Mouse (Mus musculus): Measurements from ENCODE around the gene Tm6sf1. TPM values are rescaled to one million over a fixed set of nuclear protein-coding genes. Genes with fewer than 3 reads are reported as not detected.
"Not testable (repeated sequence)": the region's sequence is repeated elsewhere in the genome, so short reads cannot be mapped to it uniquely, and the experiment has no call there.

Tm6sf1 gene
- total RNA-seq (2021) = 10 to 100 TPM; 29.5 to 30.0 TPM

GRCm38 (mm10) chr7:81858968-81859721 lies at the start of gene Tm6sf1:
TSS of gene Tm6sf1 (plus strand) at chr7:81859001.
- DNase-seq (ENCODE audit: low spot score in 2 of 2) = peak in 1 of 2 experiments; percentile 47
- intact Hi-C loops (cut with DNase I) = no loop called here

- intact Hi-C loops (cut with DNase I) = no loop called here
- no peak for DNase-seq (ENCODE audit: low spot score in 2 of 2)
Observed at GRCm38 (mm10) chr7:81824906-81825305, 33.9 kb upstream of the Tm6sf1 start.

DNA sequence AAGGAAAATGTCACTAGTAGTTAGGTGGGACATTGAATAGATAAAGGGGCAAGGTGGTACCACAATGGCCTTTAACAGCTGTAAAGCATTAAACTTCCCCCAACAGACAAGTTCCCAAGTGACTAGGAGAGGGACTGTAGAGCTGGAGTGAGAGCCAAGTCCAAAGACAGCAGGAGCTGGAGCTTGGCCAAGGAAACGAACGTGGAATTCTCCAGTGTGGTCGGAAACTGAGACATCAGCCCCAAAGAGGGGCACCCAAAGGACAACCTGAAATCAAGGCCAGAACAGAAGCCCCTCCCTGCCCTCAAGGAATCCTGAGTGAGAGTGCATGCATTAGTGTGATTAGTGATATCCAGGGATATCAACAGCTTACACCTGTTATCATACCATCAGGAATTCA lies 33.4 kb upstream of the Tm6sf1 start:
- intact Hi-C loops (cut with DNase I) = no loop called here
- DNase-seq (ENCODE audit: low spot score in 2 of 2) = no peak

- intact Hi-C loops (cut with DNase I) = no loop called here
Observed at GRCm38 (mm10) chr7:81827806-81828667, 30.8 kb upstream of the Tm6sf1 start.

GRCm38 (mm10) chr7:81828681-81829378 lies 30.0 kb upstream of the Tm6sf1 start:
- peak; percentile 48 to 50 for DNase-seq (ENCODE audit: low spot score in 2 of 2)
- intact Hi-C loops (cut with DNase I) = loop anchor here (1.0 kb wide), 2 partner anchors 31 to 40 kb away; partner anchors contain the start of gene 3110040N11Rik

More at GRCm38 (mm10) chr7:81827806-81828667, 30.8 kb upstream of the Tm6sf1 start:
- peak in 1 of 2 experiments; percentile 29 for DNase-seq (ENCODE audit: low spot score in 2 of 2)

- intact Hi-C loops (cut with DNase I) = loop anchor here (1.0 kb wide), 2 partner anchors 31 to 40 kb away; partner anchors contain the start of gene 3110040N11Rik
Observed at GRCm38 (mm10) chr7:81829379-81829894, 29.4 kb upstream of the Tm6sf1 start, which contains the start of gene Btbd1. TSS of gene Btbd1 (minus strand) at chr7:81829431.

GRCm38 (mm10) chr7:81834847-81835246 lies 24.0 kb upstream of the Tm6sf1 start:
- intact Hi-C loops (cut with DNase I) = no loop called here

More at GRCm38 (mm10) chr7:81829379-81829894, 29.4 kb upstream of the Tm6sf1 start, which contains the start of gene Btbd1:
- peak; percentile 84 to 90 for DNase-seq (ENCODE audit: low spot score in 2 of 2)

GRCm38 (mm10) chr7:81835430-81835829 lies 23.4 kb upstream of the Tm6sf1 start:
- DNase-seq (ENCODE audit: low spot score in 2 of 2) = no peak

More at GRCm38 (mm10) chr7:81834847-81835246, 24.0 kb upstream of the Tm6sf1 start:
- no peak for DNase-seq (ENCODE audit: low spot score in 2 of 2)

DNA sequence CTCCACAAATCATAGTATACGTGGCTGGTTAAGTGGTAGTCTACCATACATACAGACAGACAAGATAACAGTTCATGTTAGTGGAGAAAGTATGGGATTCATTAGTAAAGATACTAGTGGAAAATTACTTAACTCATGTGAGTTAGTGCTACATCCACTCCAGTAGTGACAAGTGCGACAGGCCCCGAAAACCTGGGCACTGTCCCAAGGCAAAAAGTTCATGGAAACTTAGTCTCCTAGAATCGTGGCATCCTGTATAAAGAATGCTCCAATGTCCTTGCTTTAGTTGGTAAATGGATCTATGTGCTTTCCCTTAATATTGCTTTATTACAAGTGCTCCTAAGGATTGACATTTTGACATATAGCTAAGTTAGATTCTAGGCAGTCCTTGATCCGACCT lies 21.0 kb upstream of the Tm6sf1 start:
- DNase-seq (ENCODE audit: low spot score in 2 of 2); intact Hi-C loops (cut with DNase I): not testable (repeated sequence)

More at GRCm38 (mm10) chr7:81835430-81835829, 23.4 kb upstream of the Tm6sf1 start:
- intact Hi-C loops (cut with DNase I) = no loop called here

GRCm38 (mm10) chr7:81839746-81840145 lies 19.1 kb upstream of the Tm6sf1 start:
- intact Hi-C loops (cut with DNase I) = no loop called here
- no peak for DNase-seq (ENCODE audit: low spot score in 2 of 2)

DNA sequence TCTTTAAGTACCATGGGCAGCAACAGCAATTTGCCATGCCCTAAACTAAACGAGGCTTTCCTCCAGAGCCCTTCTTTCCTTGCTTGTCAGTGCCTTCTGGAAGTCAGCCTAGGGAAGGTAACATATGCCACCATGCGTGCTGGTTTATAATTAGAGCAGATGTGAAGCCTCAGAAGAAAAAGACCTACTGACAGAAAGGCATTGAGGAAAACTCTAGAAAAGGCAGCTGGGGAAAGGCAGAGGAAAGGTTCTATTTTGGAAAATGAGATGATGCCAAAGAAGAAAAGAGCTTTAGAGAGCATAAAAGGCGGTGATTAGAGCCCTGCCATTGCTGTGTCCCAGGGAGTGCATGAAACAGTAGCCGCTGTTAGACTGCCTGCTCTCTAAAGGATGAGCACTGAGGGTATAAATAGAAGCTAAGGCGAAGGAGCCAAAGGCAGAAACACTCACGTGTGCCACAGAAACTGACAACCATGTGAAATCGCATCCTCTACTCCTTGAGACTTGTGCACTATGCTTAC lies 18.1 kb upstream of the Tm6sf1 start:
- DNase-seq (ENCODE audit: low spot score in 2 of 2) = peak in 1 of 2 experiments; percentile 88
- intact Hi-C loops (cut with DNase I) = no loop called here

DNA sequence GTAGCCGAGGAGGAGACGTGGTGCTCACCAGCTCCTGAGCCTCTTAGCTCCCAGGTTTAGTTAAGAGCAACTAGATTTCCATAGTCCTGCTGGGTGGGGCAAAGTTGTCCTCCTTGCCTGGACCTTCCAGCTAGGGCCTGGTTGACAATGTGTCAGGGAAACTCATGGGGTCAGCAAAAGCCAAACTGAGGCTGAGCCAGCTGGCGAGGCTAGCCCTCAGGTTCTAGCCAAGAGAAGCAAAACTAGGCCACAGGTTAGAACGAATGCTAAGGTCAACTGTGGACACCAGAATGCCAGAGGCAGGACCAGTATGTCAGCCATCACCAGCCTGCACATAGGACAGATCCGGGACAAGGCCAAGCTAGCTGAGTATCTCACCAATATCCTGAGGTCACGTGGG lies 17.4 kb upstream of the Tm6sf1 start:
- DNase-seq (ENCODE audit: low spot score in 2 of 2) = no peak
- intact Hi-C loops (cut with DNase I) = no loop called here

- no peak for DNase-seq (ENCODE audit: low spot score in 2 of 2)
- intact Hi-C loops (cut with DNase I) = no loop called here
Observed at GRCm38 (mm10) chr7:81842141-81842540, 16.7 kb upstream of the Tm6sf1 start.

- intact Hi-C loops (cut with DNase I) = no loop called here
- DNase-seq (ENCODE audit: low spot score in 2 of 2) = no peak
Observed at GRCm38 (mm10) chr7:81842998-81843397, 15.8 kb upstream of the Tm6sf1 start.

- intact Hi-C loops (cut with DNase I) = no loop called here
- no peak for DNase-seq (ENCODE audit: low spot score in 2 of 2)
Observed at GRCm38 (mm10) chr7:81843903-81844302, 14.9 kb upstream of the Tm6sf1 start.

DNA sequence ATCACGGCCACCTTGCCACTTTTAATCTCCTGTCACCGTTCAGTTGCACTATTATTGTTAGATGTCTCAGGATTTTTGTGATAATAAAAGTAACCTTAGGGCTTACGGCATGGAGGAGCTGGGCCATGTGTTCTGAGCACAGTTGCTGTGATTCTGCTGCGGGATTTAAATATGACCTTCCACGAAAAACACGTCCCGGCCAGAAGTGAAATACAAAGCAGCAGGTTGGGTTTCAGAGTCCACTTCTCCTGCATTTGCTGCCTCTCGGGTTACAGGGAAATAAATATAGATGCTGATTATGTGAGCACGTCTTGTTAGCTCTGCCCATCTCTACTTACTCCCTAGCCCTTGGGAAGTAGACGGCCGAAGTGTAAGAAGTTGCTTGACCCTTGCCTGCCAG lies 14.0 kb upstream of the Tm6sf1 start:
- intact Hi-C loops (cut with DNase I) = no loop called here

GRCm38 (mm10) chr7:81845313-81845712 lies 13.5 kb upstream of the Tm6sf1 start:
- intact Hi-C loops (cut with DNase I) = no loop called here
- no peak for DNase-seq (ENCODE audit: low spot score in 2 of 2)

More for the DNA sequence above, 14.0 kb upstream of the Tm6sf1 start:
- DNase-seq (ENCODE audit: low spot score in 2 of 2) = no peak

DNA sequence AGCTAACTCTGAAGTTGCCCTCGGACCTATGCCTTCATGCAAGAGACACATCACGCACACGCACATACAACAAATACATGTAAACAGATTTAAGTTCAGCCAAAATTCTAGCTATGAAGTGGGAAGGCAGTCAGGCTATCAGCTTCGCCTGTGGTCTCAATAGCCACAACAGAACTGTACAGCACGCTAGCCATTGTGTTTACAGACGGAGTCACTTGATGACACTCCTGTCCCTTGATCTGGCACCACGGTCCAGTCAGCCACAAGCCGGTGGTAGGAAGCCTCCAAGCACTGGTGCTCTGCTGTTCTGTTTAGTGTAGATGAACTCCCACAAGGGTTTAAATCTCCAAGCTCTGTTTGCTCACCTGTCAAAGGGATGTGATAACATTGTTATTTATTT lies 12.8 kb upstream of the Tm6sf1 start:
- intact Hi-C loops (cut with DNase I) = no loop called here
- DNase-seq (ENCODE audit: low spot score in 2 of 2) = no peak

DNA sequence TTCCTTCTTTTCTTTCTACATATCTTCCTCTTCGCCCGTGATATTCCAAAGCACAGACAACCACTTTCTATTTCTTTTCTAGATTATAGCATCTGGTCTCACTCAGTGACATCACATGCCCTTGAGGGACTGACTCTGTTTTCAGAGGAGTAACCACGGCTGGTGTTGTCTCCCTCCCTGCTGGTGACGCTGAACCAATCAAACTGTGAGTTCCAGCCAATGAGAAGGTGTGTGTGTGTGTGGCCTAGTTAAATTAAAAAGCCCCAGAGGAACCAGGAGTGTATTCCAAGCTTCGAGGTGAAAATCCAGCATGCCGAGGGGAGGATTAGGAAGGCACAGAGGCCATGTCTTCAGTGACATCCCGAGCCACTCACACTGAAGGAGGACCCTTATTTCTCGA lies 11.8 kb upstream of the Tm6sf1 start:
- DNase-seq (ENCODE audit: low spot score in 2 of 2) = no peak
- intact Hi-C loops (cut with DNase I) = no loop called here

All from left cerebral cortex, postnatal 25 days (tissue).